Mouse (Mus musculus) adrenal gland (tissue): Measurements from ENCODE around the gene Galp.
"Not testable (repeated sequence)": the region's sequence is repeated elsewhere in the genome, so short reads cannot be mapped to it uniquely, and the experiment has no call there.

Experiments used
- intact Hi-C: fragments of 180-260 bp; cut with DNase I; formaldehyde crosslinking; loops from one replicate; pipeline ENCODE4 v1.15.1; 2025

The Galp gene

DNA sequence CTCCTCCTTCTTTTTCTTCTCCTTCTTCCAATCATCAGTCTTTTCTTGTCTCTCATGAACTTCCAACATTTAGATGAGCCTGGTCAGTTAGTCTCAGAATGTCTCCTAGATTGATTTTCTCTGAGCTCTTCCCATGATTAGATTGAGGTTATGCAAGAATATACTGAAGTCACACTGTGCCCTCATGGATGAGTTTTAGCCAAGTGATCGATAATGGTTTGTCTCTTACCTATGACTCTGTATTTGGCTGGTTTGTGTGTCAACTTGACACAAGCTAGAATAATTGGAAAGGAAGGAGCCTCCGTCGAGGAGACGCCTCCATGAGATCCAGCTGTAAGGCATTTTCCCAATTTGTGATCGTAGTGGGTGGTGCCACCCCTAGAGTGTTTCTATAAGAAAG is 57.6 kb downstream of the Galp start:
- intact Hi-C loops, result no loop called here

DNA sequence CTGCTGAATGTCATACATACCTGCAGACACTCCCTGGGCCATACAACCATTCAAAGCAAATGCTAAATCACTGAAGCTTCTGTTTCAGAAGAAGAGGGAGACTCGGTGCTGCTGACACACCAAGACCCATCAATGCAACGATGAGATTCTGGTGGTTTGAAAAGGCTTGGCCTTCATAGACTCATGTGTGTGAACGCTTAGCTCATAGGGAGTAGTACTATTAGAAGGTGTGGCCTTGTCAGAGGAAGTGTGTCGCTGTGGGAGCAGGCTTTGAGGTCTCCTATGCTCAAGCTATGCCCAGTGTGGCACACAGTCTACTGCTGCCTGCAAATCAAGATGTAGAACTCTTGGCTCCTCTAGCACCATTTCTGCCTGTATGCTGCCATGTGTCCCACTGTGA is 60.5 kb downstream of the Galp start:
- intact Hi-C loops, result no loop called here

DNA sequence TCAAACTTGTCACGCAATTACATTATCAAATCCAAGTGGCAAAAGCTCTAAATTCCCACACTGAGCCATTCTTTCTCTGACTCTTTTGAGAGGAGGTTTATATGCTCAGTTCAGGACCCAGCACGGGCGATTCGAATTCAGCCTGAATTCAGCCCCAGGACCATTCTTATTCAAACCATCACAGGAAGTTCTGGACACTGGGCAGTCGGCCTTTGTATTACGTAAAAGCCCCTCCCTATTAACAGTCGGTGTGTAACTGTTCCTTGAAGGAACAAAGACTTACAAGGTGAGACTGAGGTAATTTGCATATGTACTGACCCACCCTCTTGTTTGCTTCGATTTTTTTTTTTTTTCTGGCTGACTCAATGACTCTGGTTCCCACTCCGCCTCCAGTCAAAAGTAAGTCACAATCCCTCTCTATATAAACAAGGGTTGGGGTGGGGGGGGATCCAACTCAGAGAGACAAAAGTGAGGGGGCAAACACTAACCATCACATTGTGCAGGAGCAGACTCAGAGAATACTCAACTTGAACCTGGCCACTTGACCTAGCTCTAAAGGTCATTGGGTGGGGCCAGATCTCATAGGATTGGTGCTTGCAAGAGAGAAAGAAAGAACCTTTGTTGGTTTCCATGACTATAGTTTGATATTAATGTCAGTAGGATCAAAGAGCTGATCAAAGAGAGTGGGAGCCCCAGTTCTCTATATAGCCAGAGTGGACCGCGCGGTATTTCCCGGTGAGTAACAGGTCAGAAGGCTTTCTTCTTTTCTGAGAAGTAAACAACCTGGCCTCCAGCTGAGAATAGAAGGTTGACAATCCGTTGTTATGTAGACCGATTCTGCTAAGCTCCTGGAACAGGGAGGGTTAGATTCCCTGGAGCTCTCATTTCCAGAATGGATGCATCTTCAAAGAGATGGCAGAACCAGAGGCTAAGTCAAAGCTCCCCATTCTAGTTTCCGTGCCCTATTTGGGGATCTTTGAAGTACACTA is 61.6 kb downstream of the Galp start:
- intact Hi-C loops, result no loop called here

DNA sequence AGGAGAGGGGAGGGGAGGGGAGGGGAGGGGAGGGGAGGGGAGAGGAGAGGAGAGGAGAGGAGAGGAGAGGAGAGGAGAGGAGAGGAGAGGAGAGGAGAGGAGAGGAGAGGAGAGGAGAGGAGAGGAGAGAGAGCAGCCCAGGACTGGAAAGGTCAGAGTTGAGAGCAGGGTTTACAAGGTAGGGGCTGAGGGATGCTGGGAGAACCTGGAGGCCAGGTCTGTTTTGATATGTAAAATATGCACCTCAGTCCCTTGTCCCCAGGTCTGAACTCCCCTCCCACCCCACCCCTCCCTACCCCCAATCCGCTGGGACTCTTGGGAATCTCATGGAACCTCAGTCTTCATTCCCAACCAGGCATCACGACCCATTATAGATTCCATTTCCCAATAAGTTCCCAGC is 63.1 kb downstream of the Galp start:
- intact Hi-C loops, result not testable (repeated sequence)

DNA sequence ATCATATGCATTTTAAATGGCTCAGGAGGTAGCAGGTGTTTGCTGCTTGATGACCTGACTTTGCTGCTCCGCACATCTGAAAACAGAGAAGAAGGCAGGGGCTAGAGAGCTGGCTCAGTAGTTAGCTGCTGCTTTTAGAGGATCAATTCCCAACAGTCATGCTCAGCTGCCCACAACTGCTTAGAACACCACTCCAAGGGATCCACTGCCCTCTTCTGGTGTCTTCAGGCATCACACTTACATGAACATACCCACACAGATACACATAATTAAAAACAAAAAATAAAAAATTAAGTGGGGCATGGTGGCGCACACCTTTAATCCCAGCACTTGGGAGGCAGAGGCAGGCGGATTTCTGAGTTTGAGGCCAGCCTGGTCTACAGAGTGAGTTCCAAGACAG is 65.2 kb downstream of the Galp start:
- intact Hi-C loops, result no loop called here

DNA sequence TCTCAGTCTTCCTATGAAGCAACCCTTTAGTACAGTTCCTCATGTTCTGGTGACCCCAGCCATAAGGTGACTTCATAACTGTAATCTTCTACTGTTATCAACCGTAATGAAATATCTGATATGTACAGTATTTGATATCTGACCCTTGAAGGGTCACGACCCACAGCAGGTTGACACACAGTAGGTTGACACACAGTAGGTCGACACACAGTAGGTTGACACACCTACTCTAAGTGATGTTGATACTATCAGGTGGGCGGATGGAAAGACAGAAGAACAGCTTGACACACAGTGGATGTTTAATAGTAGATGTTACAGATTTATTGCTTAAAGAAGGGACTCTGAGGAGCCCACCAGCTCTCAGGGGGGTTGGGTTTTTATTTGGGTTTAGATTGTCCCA is 66.1 kb downstream of the Galp start:
- intact Hi-C loops, result no loop called here

DNA sequence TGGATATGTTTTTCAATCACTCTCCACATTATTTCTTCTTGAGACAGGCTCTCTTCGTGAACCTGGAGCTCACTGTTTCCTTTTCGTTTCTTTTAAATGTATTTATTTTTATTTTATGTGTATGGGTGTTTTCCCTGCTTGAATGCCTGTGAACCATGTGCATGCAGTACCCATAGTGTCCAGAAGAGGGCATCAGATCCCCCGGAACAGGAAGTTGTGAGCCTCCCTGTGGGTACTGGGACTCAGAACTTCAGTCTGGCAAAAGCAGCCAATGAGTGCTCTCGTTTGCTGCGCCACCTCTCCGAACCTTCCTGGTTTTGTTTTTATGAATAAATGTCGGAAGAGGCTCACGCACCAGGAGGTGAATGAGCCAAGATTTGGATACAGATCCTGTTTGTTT is 68.8 kb downstream of the Galp start:
- intact Hi-C loops, result no loop called here
